Mouse (Mus musculus) midbrain, postnatal 0 days (tissue): ENCODE measurements around the gene Irf2bp1. TPM values are rescaled to one million over a fixed set of nuclear protein-coding genes. Genes with fewer than 3 reads are reported as not detected.

Source experiments
- ATAC-seq: fragments of 200-750 bp; cut with Nextera tagmentation; 2 replicates; pipeline ENCODE4 v1.8.0; 2017; ENCODE audit warnings: moderate number of reproducible peaks, mild to moderate bottlenecking, moderate TSS enrichment, moderate library complexity; ENCODE audit not compliant: low FRiP score
- DNase-seq: peaks from one replicate; pipeline ENCODE4 v3.0.0-alpha.2; 2015; ENCODE audit warnings: low spot score
- H3K27ac ChIP-seq: fragments of 300-500 bp; sonication (generic); 2 replicates; pipeline ENCODE4 v1.5.1; 2014; ENCODE audit warnings: low read depth, mild to moderate bottlenecking, low read length, mixed read lengths
- H3K27me3 ChIP-seq: fragments of 300-500 bp; sonication (generic); 2 replicates; pipeline ENCODE4 v1.6.1; 2014; ENCODE audit warnings: low read length, control low read depth, mixed read lengths; ENCODE audit not compliant: insufficient read depth
- H3K36me3 ChIP-seq: fragments of 300-500 bp; sonication (generic); 2 replicates; pipeline ENCODE4 v1.6.1; 2014; ENCODE audit warnings: low read length, control low read depth, mixed read lengths; ENCODE audit not compliant: insufficient read depth
- H3K4me1 ChIP-seq: fragments of 300-500 bp; sonication (generic); 2 replicates; pipeline ENCODE4 v1.6.1; 2014; ENCODE audit warnings: mild to moderate bottlenecking, control low read depth, antibody characterized with exemption, low read length, mixed read lengths; ENCODE audit not compliant: insufficient read depth
- H3K4me2 ChIP-seq: fragments of 300-500 bp; sonication (generic); 2 replicates; pipeline ENCODE4 v1.6.1; 2014; ENCODE audit warnings: low read depth, mild to moderate bottlenecking, low read length, mixed read lengths; ENCODE audit not compliant: poor library complexity, severe bottlenecking
- H3K4me3 ChIP-seq: fragments of 300-500 bp; sonication (generic); 2 replicates; pipeline ENCODE4 v1.5.1; 2014; ENCODE audit warnings: low read depth, mild to moderate bottlenecking, low read length, moderate library complexity
- H3K9ac ChIP-seq: fragments of 300-500 bp; sonication (generic); replicated peaks from 2 replicates; pipeline ENCODE4 v1.6.1; 2014; ENCODE audit warnings: mild to moderate bottlenecking, low read length, moderate library complexity, mixed read lengths; ENCODE audit not compliant: poor library complexity, severe bottlenecking
- H3K9me3 ChIP-seq: fragments of 300-500 bp; sonication (generic); 2 replicates; pipeline ENCODE4 v1.6.1; 2016; ENCODE audit warnings: low read length, control low read depth
- CTCF ChIP-seq: IDR thresholded peaks from 2 replicates; pipeline ENCODE4 v1.5.1; 2016; ENCODE audit warnings: antibody characterized with exemption, mild to moderate bottlenecking
- WGBS: fragments of 180-500 bp; shearing (Covaris S2); extraction: QIAGEN DNeasy Blood & Tissue Kit; methylation state at CpG from one replicate; pipeline ENCODE4 v1.1.7; 2014; 5-methylcytosine and 5-hydroxymethylcytosine counted together
- polyA plus RNA-seq: library from polyadenylated mRNA; unstranded; fragments of >200 nt; fragmentation: Nextera tagmentation; extraction: Ambion mirVana; gene quantifications from 2 replicates; pipeline ENCODE4 v1.2.1, GENCODE M21; 2015
- total RNA-seq: library from RNA; depleted of rRNA; stranded (reverse); fragments of >200 nt; gene quantifications from 2 replicates; pipeline ENCODE4 v1.2.3, GENCODE M21; 2014; rRNA removed

Irf2bp1 gene
- total and polyA plus RNA-seq, 2 experiments from 2014 or later = 25.6 to 133 TPM

- H3K27me3 ChIP-seq = no peaks in the 10 kb centered on the region
- no peaks in the 10 kb centered on the region for H3K4me1 ChIP-seq
- 25% methylated on average over 33 of the region's 33 CpGs for WGBS
- H3K9ac ChIP-seq = peak within 1 kb of the TSS; percentile 44; the same call in 1 of the 2 replicates
- peak; percentile 80 for TF ChIP-seq CTCF
- DNase-seq (peak; percentile 73), ATAC-seq (peak; percentile 82)
- H3K4me3 ChIP-seq = peak within 1 kb of the TSS; percentile 24; the same call in 1 of the 2 replicates
- peak within 1 kb of the TSS; percentile 42 for H3K4me2 ChIP-seq
- no peaks in the 10 kb centered on the region for H3K9me3 ChIP-seq
- H3K36me3 ChIP-seq = peaks cover 23% of the 10 kb centered on the region
- no peak within 1 kb of the TSS for H3K27ac ChIP-seq
Observed at GRCm38 (mm10) chr7:19054047-19054776, 50.4 kb downstream of the Irf2bp1 start, which contains the start of gene Rsph6a. Gene Rsph6a, plus strand, starts transcription at chr7:19054690.

GRCm38 (mm10) chr7:19054777-19055076, 50.9 kb downstream of the Irf2bp1 start:
- no peak for TF ChIP-seq CTCF
- Histone ChIP-seq H3K9ac (peak overlapping the region; percentile 44; the same call in 1 of the 2 replicates), H3K4me3 (peak overlapping the region; percentile 24; the same call in 1 of the 2 replicates), H3K4me2 (peak overlapping the region; percentile 42), H3K4me1 (no peaks in the 10 kb centered on the region), H3K36me3 (peaks cover 18% of the 10 kb centered on the region), H3K27ac (no peak overlapping the region), H3K27me3 (no peaks in the 10 kb centered on the region), H3K9me3 (no peaks in the 10 kb centered on the region)
- whole genome bisulfite sequencing = 68% methylated on average over 9 of the region's 9 CpGs
- ATAC-seq (no peak; the same call in 1 of the 2 replicates), DNase-seq (no peak)

- WGBS = 95% methylated on average over 8 of the region's 8 CpGs
- Histone ChIP-seq H3K4me1 (no peaks in the 10 kb centered on the region), H3K9me3 (no peaks in the 10 kb centered on the region), H3K36me3 (peaks cover 14% of the 10 kb centered on the region), H3K27ac (no peak overlapping the region), H3K27me3 (no peaks in the 10 kb centered on the region), H3K4me3 (no peak overlapping the region), H3K4me2 (peak overlapping the region; percentile 42), H3K9ac (peak overlapping the region; percentile 44; the same call in 1 of the 2 replicates)
- ATAC-seq (no peak), DNase-seq (no peak)
- TF ChIP-seq CTCF = no peak
Observed at GRCm38 (mm10) chr7:19055108-19055507, 51.3 kb downstream of the Irf2bp1 start.

Other genes starting within 250 kb of the Irf2bp1 start
- not detected in 2 replicates for gene Psg19, start 205.5 kb upstream of the Irf2bp1 start, total RNA-seq
- gene Psg19, start 205.5 kb upstream of the Irf2bp1 start, polyA plus RNA-seq = not detected in 2 replicates
- not detected in 2 replicates for gene Psg17, start 182.4 kb upstream of the Irf2bp1 start, total RNA-seq
- not detected in 2 replicates for gene Psg17, start 182.4 kb upstream of the Irf2bp1 start, polyA plus RNA-seq
- gene Mill2, start 164.1 kb upstream of the Irf2bp1 start, total RNA-seq = 2.0 and 3.3 TPM in 2 replicates
- gene Mill2, start 164.1 kb upstream of the Irf2bp1 start, polyA plus RNA-seq = 0.64 and 0.93 TPM in 2 replicates
- 17.3 and 18.2 TPM in 2 replicates for gene Pglyrp1, start 132.7 kb upstream of the Irf2bp1 start, total RNA-seq
- gene Pglyrp1, start 132.7 kb upstream of the Irf2bp1 start, polyA plus RNA-seq = 26.8 and 27.1 TPM in 2 replicates
- gene Ccdc61, start 93.6 kb upstream of the Irf2bp1 start, total RNA-seq = 21.3 and 25.5 TPM in 2 replicates
- 29.5 and 35.2 TPM in 2 replicates for gene Ccdc61, start 93.6 kb upstream of the Irf2bp1 start, polyA plus RNA-seq
- gene Nova2, start 78.2 kb upstream of the Irf2bp1 start, total RNA-seq = 20.9 and 26.5 TPM in 2 replicates
- gene Nova2, start 78.2 kb upstream of the Irf2bp1 start, polyA plus RNA-seq = 8.7 and 10.1 TPM in 2 replicates
- 1.7 and 3.7 TPM in 2 replicates for gene Nanos2, start 16.6 kb upstream of the Irf2bp1 start, total RNA-seq
- gene Nanos2, start 16.6 kb upstream of the Irf2bp1 start, polyA plus RNA-seq = 0.59 and 1.3 TPM in 2 replicates
- 16.0 and 21.2 TPM in 2 replicates for gene Mypop, start 12.8 kb upstream of the Irf2bp1 start, total RNA-seq
- 4.7 and 5.0 TPM in 2 replicates for gene Mypop, start 12.8 kb upstream of the Irf2bp1 start, polyA plus RNA-seq
- gene Foxa3, start 19.5 kb downstream of the Irf2bp1 start, total RNA-seq = not detected in 2 replicates
- gene Foxa3, start 19.5 kb downstream of the Irf2bp1 start, polyA plus RNA-seq = not detected in 2 replicates
- 73.5 and 74.2 TPM in 2 replicates for gene Sympk, start 20.3 kb downstream of the Irf2bp1 start, total RNA-seq
- gene Sympk, start 20.3 kb downstream of the Irf2bp1 start, polyA plus RNA-seq = 19.5 and 19.7 TPM in 2 replicates
- not detected in 2 replicates for gene Rsph6a, start 50.6 kb downstream of the Irf2bp1 start, total RNA-seq
- 0.57 and 0.75 TPM in 2 replicates for gene Rsph6a, start 50.6 kb downstream of the Irf2bp1 start, polyA plus RNA-seq
- 134 and 136 TPM in 2 replicates for gene Dmwd, start 72.2 kb downstream of the Irf2bp1 start, total RNA-seq
- gene Dmwd, start 72.2 kb downstream of the Irf2bp1 start, polyA plus RNA-seq = 33.1 and 35.4 TPM in 2 replicates
- gene Dmpk, start 79.8 kb downstream of the Irf2bp1 start, total RNA-seq = 12.3 and 32.1 TPM in 2 replicates
- gene Dmpk, start 79.8 kb downstream of the Irf2bp1 start, polyA plus RNA-seq = 4.0 and 5.1 TPM in 2 replicates
- 5.4 and 8.2 TPM in 2 replicates for gene Six5, start 90.5 kb downstream of the Irf2bp1 start, total RNA-seq
- gene Six5, start 90.5 kb downstream of the Irf2bp1 start, polyA plus RNA-seq = 1.2 and 1.4 TPM in 2 replicates
- 9.4 and 9.6 TPM in 2 replicates for gene Gm4969, start 114.3 kb downstream of the Irf2bp1 start, total RNA-seq
- gene Gm4969, start 114.3 kb downstream of the Irf2bp1 start, polyA plus RNA-seq = 12.7 and 12.9 TPM in 2 replicates
- gene Fbxo46, start 115.8 kb downstream of the Irf2bp1 start, total RNA-seq = 19.8 and 20.6 TPM in 2 replicates
- 9.9 and 11.6 TPM in 2 replicates for gene Fbxo46, start 115.8 kb downstream of the Irf2bp1 start, polyA plus RNA-seq
- 17.3 and 17.8 TPM in 2 replicates for gene Qpctl, start 145.2 kb downstream of the Irf2bp1 start, total RNA-seq
- 30.2 and 32.5 TPM in 2 replicates for gene Qpctl, start 145.2 kb downstream of the Irf2bp1 start, polyA plus RNA-seq
- gene Snrpd2, start 145.7 kb downstream of the Irf2bp1 start, total RNA-seq = 31.4 and 36.7 TPM in 2 replicates
- 115 and 116 TPM in 2 replicates for gene Snrpd2, start 145.7 kb downstream of the Irf2bp1 start, polyA plus RNA-seq
- gene Gipr, start 162.1 kb downstream of the Irf2bp1 start, total RNA-seq = 2.3 and 7.4 TPM in 2 replicates
- 1.7 and 2.3 TPM in 2 replicates for gene Gipr, start 162.1 kb downstream of the Irf2bp1 start, polyA plus RNA-seq
- gene Eml2, start 172.4 kb downstream of the Irf2bp1 start, total RNA-seq = 83.7 and 89.0 TPM in 2 replicates
- 13.1 and 13.4 TPM in 2 replicates for gene Eml2, start 172.4 kb downstream of the Irf2bp1 start, polyA plus RNA-seq
- gene Gpr4, start 208.5 kb downstream of the Irf2bp1 start, total RNA-seq = 3.1 and 4.7 TPM in 2 replicates
- 6.1 and 6.2 TPM in 2 replicates for gene Gpr4, start 208.5 kb downstream of the Irf2bp1 start, polyA plus RNA-seq
- 34.8 and 40.1 TPM in 2 replicates for gene Opa3, start 224.3 kb downstream of the Irf2bp1 start, total RNA-seq
- 33.4 and 33.9 TPM in 2 replicates for gene Opa3, start 224.3 kb downstream of the Irf2bp1 start, polyA plus RNA-seq